Mouse (Mus musculus): ENCODE results near the gene 9430015G10Rik.

The 9430015G10Rik gene

DNA sequence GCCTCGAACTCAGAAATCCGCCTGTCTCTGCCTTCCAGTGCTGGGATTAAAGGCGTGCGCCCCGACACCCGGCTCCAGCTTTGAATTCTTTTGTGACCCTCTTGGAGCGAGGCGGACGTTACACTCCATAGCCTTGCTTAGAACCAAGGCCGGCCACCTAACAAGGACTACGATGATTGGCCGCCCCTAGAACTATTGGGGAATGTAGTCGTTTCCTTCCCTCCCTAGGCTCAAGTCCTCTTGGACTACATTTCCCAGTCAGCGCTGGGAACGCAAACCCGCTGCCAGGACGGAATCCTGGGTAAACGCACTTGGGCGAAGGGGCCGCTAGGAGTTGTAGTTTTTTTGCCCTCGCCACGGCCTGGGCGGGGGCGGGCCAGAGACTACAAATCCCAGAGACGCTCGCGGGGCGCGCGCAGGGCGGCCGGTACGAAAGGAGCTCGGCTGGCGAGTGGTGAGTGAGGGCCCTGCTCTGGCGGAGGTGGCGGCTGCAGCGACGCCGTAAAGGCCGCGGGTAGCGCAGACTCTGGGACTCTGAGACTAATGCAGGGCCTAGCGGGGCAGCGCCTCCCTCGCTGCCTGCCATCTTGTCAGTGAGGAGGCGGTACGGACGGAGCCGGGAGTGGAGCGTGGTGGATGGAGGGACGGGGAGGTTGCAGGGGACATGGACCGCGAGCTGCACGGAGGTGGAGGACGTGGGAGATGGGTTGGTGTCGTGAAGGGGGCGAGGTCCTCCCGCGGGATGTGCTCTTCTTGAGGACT, at the start of gene 9430015G10Rik:
Gene 9430015G10Rik (plus strand): TSS at position 413 of the 762 bp plus-strand sequence.
- DNase-seq = peak; percentile 97

- DNase-seq = no peak
Measured at GRCm38 (mm10) chr4:156063861-156064509, 45.8 kb upstream of the 9430015G10Rik start.

- DNase-seq = no peak
Measured at GRCm38 (mm10) chr4:156064510-156064897, 45.3 kb upstream of the 9430015G10Rik start.

DNA sequence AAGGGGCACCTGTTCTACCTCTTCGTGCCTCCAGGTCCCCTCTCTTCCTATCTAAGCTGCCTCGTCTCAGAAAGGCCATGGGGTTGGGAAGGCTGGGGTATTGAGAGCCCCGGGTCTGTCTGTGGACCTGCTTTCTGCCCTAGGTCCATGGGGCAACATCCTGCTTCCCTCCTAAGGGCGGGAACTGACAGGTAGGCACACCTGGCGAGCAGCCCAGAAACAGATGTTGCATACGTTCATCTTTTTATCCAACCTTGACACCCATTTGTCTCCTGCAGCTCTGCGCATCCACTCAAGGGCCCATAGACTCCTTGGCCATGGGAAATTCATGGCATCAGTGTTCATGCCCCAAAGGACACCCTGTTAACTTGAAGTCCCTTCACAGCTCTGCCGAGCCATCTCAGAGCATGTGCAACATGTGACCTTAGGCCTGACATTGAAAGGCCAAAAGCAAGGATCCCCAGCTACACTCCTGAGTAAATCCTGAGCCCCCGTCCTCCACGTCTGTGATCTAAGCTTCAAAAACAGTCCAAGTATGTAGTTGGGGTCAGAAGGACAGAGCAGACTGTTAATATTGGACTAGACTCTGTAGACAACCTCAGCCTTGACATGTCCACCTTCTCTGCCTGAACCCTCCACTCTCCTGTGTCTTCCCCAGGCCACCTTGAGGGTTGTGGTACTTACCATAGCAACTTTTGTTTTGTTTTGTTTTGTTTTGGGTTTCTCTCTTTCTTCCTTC, 44.5 kb upstream of the 9430015G10Rik start:
- no peak for DNase-seq

DNA sequence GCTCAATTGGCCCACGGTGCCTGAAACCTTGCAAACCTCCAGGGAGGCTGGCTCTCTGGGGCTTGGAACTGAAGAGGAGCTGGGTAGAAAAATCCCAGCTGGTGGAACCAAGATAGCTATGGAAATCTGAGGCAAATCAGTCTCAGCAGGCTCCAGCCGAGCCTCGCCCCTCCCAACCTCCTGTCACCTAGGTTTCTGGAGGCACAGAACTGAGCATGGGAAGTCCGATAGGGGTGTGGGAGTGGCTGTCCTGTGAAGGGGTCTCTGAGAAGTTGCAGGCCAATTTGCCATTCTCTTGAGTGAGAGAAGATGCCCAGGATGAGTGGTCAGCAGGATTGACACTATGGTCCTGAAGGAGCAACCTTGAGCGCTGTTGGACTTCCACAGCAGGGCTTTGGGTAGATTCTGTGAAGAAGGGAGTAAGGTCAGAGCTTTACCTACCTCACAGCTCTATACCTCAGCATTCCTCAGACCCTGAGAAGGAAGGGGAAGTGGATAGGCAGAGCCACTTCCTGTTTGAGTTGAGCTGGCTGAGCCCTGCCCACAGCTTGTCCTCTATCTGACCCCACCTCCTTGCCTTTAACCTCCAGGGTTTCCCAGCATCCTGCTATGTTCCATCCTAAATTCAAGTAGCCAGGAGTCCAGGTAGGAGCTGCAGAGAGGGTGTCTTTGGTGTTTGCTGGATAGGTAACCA, 42.4 kb upstream of the 9430015G10Rik start:
- DNase-seq = no peak

GRCm38 (mm10) chr4:156069701-156070100, 40.1 kb upstream of the 9430015G10Rik start:
- DNase-seq = no peak

- no peak for DNase-seq
Measured at GRCm38 (mm10) chr4:156070276-156070675, 39.5 kb upstream of the 9430015G10Rik start.

GRCm38 (mm10) chr4:156070716-156071115, 39.1 kb upstream of the 9430015G10Rik start:
- DNase-seq = no peak

DNA sequence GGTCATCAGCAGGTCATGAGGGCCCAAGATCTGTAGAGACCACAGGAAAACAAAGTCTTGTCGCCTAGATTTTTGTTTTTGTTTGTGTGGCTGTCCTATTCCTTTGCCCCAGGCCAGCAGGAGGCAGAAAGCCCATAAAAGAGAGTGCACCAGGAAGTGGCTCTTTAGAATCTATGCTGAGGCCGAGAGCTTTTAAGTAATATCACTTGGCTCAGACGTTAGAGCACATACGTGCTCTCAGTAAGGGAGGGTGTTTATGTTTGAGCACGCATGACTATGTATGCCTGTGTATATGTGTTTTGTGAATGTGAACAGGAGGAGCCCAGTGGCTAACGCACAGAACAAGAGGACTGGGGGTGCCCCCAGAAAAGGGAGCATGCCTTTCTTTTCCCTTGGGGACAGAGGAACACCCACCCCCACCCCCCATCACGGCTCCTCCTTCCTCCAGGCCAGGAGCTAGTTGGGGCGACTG, 32.8 kb upstream of the 9430015G10Rik start:
- DNase-seq = no peak

GRCm38 (mm10) chr4:156077499-156078301, 32.1 kb upstream of the 9430015G10Rik start:
- DNase-seq = peak; percentile 13

DNA sequence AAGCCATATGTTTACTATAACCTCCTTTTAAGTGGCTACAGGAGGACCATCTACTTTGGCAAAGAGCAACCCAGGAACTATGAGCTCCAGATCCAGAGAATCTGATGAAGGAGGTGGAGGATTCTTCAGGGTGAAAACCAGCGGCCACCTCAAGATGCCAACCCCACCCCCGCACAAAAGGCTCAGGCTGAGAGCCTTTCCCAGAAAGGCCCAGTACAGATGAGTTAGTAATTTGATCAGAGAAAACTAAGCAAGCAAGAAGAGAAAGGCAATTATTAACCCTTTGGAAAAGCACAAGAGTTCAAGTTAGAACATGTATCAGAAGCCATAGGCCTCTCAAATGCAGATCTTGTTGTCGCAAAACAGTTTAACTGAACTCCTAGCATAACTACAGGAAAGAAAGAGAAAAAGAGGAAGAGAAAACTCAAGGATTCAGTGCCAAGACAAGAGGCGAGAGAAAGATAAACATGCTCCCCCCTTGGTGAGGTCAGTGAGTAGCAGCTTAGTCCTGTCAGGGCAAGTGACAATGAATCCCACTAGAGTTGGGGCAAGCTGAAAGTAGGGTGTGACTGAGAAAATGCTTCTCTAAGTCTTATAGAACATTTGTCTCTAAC, 27.1 kb upstream of the 9430015G10Rik start:
- DNase-seq = no peak

GRCm38 (mm10) chr4:156083348-156083747, 26.4 kb upstream of the 9430015G10Rik start:
- DNase-seq = no peak

DNA sequence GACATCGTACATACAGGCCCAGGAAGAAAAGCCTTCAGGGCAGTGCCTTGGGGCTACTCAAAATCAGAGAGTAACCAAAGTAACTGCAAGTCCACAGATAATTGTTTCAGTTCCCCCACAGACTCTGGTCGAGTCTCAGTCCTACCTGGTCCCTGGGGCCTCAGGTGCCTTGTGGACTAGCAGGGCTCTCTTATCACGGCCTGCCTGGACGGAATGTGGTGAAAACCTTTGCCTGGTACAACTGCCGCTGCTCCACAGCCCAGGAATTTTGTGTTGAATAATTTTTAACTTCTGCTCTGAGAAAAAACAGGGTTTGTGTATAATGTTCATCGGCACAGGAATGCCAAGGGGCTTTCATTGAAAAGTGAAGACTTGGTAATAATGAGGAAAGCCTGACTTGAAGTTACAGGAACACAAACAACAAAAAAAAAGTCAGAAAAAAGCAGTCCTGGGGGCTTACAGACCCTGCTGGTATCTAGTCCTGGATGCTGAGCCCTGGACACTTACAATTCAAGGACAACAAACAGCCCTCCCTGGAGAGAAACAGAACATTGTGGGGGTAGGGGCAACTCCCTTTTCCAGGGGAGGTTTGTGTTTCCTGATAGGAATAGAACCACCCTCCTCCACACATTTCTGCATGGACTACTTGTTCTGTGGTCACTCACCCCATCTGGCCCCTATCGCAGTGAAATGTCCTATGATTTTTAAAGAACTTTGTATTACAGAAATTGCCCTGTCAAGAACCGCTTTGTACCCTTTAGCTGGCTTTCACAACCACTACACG, 25.5 kb upstream of the 9430015G10Rik start:
- no peak for DNase-seq

GRCm38 (mm10) chr4:156085256-156085655, 24.5 kb upstream of the 9430015G10Rik start:
- no peak for DNase-seq

- DNase-seq = no peak
Measured at GRCm38 (mm10) chr4:156087398-156088087, 22.2 kb upstream of the 9430015G10Rik start.

GRCm38 (mm10) chr4:156091236-156091635, 18.5 kb upstream of the 9430015G10Rik start:
- DNase-seq = no peak

- no peak for DNase-seq
Measured at GRCm38 (mm10) chr4:156092765-156093164, 17.0 kb upstream of the 9430015G10Rik start.

- DNase-seq = no peak
Measured at GRCm38 (mm10) chr4:156093758-156094157, 16.0 kb upstream of the 9430015G10Rik start.

- no peak for DNase-seq
Measured at GRCm38 (mm10) chr4:156096191-156096590, 13.6 kb upstream of the 9430015G10Rik start.

- DNase-seq = no peak
Measured at GRCm38 (mm10) chr4:156097770-156098366, 11.9 kb upstream of the 9430015G10Rik start.

All from right cerebral cortex, postnatal 14 days (tissue).